Mouse (Mus musculus): Measurements from ENCODE around the gene Miox. TPM values are rescaled to one million over a fixed set of nuclear protein-coding genes. Genes with fewer than 3 reads are reported as not detected.

Gene Miox
- total and polyA plus RNA-seq, 2 experiments from 2014 or later, result not detected

DNA sequence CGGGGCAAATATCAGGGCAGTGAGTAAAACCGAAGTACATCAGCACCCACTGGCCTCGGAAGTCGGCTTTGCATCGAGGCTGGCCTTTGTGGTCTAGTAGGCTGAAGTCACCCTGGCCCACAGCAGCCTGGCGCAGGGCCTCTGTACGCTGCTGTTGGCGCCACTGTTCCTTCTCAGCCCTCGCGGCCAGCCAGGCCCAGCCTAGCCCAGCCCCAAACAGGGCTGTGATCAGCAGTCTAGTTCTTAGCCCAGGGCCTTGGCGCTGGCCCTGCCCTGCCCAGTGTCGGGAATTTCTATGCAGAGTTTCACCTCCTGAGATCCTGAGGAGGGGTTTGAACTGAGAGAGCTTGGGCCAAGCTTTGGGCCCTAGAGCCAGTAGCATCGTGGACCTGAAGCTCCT lies 37.9 kb downstream of the Miox start:
- Histone ChIP-seq H3K36me3 (replicated peaks; ENCODE audit: control insufficient read depth, insufficient read depth, low read length) (peaks cover 51% of the 10 kb centered on the region), H3K9ac (replicated peaks; ENCODE audit: low read depth, low read length) (no peak overlapping the region), H3K27me3 (ENCODE audit: control insufficient read depth, insufficient read depth, low read length) (peaks cover 11% of the 10 kb centered on the region), H3K4me1 (ENCODE audit: control insufficient read depth, insufficient read depth) (peaks cover 8% of the 10 kb centered on the region; the same call in 1 of the 2 replicates), H3K4me2 (ENCODE audit: low read depth, low read length) (no peak overlapping the region), H3K9me3 (replicated peaks; ENCODE audit: control insufficient read depth, low read length) (no peaks in the 10 kb centered on the region), H3K27ac (ENCODE audit: low read depth) (no peak overlapping the region), H3K4me3 (ENCODE audit: low read depth, low read length) (no peak overlapping the region)
- DNase-seq (ENCODE audit: low spot score), result no peak
- ATAC-seq (ENCODE audit: insufficient read depth, low read depth), result no peak
- TF ChIP-seq EP300 (IDR thresholded peaks at IDR 0.05; ENCODE audit: low read depth) (no peak), CTCF (IDR thresholded peaks at IDR 0.05; ENCODE audit: low read depth) (no peak)
- 86% methylated on average over 13 of the region's 13 CpGs for WGBS

DNA sequence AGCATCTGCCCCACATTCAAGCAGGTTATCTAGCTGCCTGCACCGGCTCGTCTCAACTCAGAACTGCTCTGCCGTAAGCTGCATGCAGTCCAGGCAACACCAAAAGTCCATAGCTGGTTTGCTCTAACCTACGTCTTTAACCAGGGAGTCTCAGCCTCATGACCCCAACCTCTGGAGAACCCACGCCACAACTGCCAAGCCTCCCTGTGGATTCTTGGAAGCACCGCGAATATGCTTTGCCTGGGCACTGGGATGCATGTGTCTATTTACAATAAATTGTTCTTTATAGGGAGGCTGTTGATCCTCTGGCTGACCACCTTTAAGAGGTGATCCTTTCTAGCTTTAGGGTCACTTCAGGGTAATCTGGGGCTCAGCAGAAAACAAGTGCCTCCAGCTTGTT lies 38.3 kb downstream of the Miox start:
- ATAC-seq (ENCODE audit: insufficient read depth, low read depth), result no peak
- DNase-seq (ENCODE audit: low spot score), result no peak
- peaks cover 8% of the 10 kb centered on the region; the same call in 1 of the 2 replicates for H3K4me1 ChIP-seq (ENCODE audit: control insufficient read depth, insufficient read depth)
- H3K4me2 ChIP-seq (ENCODE audit: low read depth, low read length), result 0 out of 2 replicates have a peak overlapping the region, but pooled peaks have one; percentile 79
- H3K36me3 ChIP-seq (replicated peaks; ENCODE audit: control insufficient read depth, insufficient read depth, low read length), result peaks cover 47% of the 10 kb centered on the region
- peaks cover 14% of the 10 kb centered on the region for H3K27me3 ChIP-seq (ENCODE audit: control insufficient read depth, insufficient read depth, low read length)
- H3K27ac ChIP-seq (ENCODE audit: low read depth), result peak overlapping the region; percentile 87; the same call in 1 of the 2 replicates
- 83% methylated on average over 7 of the region's 7 CpGs for WGBS
- no peak overlapping the region for H3K4me3 ChIP-seq (ENCODE audit: low read depth, low read length)
- no peaks in the 10 kb centered on the region for H3K9me3 ChIP-seq (replicated peaks; ENCODE audit: control insufficient read depth, low read length)
- TF ChIP-seq EP300 (IDR thresholded peaks at IDR 0.05; ENCODE audit: low read depth) (no peak), CTCF (IDR thresholded peaks at IDR 0.05; ENCODE audit: low read depth) (no peak)
- no peak overlapping the region for H3K9ac ChIP-seq (replicated peaks; ENCODE audit: low read depth, low read length)

DNA sequence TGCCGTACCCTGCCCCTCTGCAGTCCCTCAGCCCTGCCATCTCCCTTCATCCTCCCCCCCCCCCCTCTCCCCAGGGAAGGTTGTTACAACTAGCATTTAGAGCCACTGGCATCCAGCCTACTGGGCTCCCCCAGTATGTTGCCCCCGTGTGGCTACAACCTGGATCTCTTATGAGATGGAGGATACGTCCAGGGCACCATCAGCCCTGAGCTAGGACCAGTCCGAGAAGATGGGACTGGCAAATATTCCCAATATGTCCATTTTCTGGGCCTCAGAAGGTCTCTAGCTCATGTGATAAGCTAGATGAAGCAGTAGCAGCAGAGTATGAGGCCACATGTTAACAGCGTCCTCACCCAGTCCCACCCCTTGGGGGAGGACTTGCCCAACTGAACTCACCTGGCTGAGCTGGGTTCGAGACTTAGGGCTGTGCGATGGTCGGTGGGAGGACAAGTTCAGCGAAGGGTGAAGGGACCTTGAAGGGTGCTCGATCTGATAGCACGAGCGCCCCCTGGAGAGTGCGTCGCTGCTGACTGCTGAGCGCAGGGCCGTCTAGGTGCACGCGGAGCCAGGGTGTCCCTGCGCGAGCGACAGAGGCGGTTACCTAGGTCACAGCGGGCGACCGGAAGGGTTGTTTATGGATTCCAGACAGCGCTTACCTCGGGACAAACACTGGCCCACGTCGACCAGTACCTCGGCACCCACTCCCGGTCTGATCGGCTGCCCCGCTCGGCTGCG lies 39.0 kb downstream of the Miox start:
- Histone ChIP-seq H3K36me3 (replicated peaks; ENCODE audit: control insufficient read depth, insufficient read depth, low read length) (peaks cover 40% of the 10 kb centered on the region), H3K27ac (ENCODE audit: low read depth) (peak overlapping the region; percentile 87), H3K27me3 (ENCODE audit: control insufficient read depth, insufficient read depth, low read length) (peaks cover 20% of the 10 kb centered on the region), H3K4me2 (ENCODE audit: low read depth, low read length) (peak overlapping the region; percentile 79), H3K9ac (replicated peaks; ENCODE audit: low read depth, low read length) (peak overlapping the region; percentile 57), H3K4me3 (ENCODE audit: low read depth, low read length) (peak overlapping the region; percentile 60), H3K9me3 (replicated peaks; ENCODE audit: control insufficient read depth, low read length) (no peaks in the 10 kb centered on the region), H3K4me1 (ENCODE audit: control insufficient read depth, insufficient read depth) (peaks cover 8% of the 10 kb centered on the region; the same call in 1 of the 2 replicates)
- ATAC-seq (ENCODE audit: insufficient read depth, low read depth), result peak; percentile 81
- under 1% methylated on average over 35 of the region's 35 CpGs for WGBS
- no peak for TF ChIP-seq EP300 (IDR thresholded peaks at IDR 0.05; ENCODE audit: low read depth)
- TF ChIP-seq CTCF (IDR thresholded peaks at IDR 0.05; ENCODE audit: low read depth), result peak; percentile 51
- DNase-seq (ENCODE audit: low spot score), result peak; percentile 56

DNA sequence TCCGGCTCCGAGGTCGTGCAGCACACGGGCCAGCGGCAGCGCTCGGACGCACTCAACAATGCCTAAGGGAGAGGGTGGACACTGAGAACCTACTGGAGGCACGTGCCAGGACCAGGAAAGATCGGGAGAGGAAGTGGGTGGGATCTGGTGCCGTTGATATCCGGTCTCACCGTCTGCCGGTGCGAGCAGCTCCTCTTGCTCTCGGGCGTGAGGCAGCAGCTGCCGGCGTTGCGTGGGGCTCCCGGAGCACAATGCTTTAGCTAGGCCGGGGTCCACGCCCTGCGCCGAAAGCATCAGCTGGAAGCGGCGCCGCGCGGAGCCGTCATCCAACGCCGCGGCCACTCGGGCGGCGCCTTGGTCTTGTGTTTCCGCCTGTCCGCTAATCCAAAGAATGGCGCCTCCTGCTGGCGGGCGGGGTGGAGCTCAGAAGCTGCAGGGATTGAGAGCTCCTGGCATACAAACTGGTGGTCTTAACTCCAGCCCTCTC lies 39.6 kb downstream of the Miox start, which contains the start of gene Sco2:
Gene Sco2, minus strand, starts transcription at position 85 of the 487 bp plus-strand sequence.
- H3K27ac ChIP-seq (ENCODE audit: low read depth), result peak within 1 kb of the TSS; percentile 87
- TF ChIP-seq CTCF (IDR thresholded peaks at IDR 0.05; ENCODE audit: low read depth) (peak; percentile 75), EP300 (IDR thresholded peaks at IDR 0.05; ENCODE audit: low read depth) (peak; percentile 80; the same call in 1 of the 2 replicates)
- H3K9me3 ChIP-seq (replicated peaks; ENCODE audit: control insufficient read depth, low read length), result no peaks in the 10 kb centered on the region
- peak within 1 kb of the TSS; percentile 60 for H3K4me3 ChIP-seq (ENCODE audit: low read depth, low read length)
- peaks cover 26% of the 10 kb centered on the region for H3K27me3 ChIP-seq (ENCODE audit: control insufficient read depth, insufficient read depth, low read length)
- H3K4me1 ChIP-seq (ENCODE audit: control insufficient read depth, insufficient read depth), result peaks cover 8% of the 10 kb centered on the region; the same call in 1 of the 2 replicates
- peak within 1 kb of the TSS; percentile 57 for H3K9ac ChIP-seq (replicated peaks; ENCODE audit: low read depth, low read length)
- ATAC-seq (ENCODE audit: insufficient read depth, low read depth), result peak; percentile 81
- peak; percentile 81 for DNase-seq (ENCODE audit: low spot score)
- peak within 1 kb of the TSS; percentile 79 for H3K4me2 ChIP-seq (ENCODE audit: low read depth, low read length)
- 0% methylated on average over 42 of the region's 42 CpGs for WGBS
- H3K36me3 ChIP-seq (replicated peaks; ENCODE audit: control insufficient read depth, insufficient read depth, low read length), result peaks cover 34% of the 10 kb centered on the region

DNA sequence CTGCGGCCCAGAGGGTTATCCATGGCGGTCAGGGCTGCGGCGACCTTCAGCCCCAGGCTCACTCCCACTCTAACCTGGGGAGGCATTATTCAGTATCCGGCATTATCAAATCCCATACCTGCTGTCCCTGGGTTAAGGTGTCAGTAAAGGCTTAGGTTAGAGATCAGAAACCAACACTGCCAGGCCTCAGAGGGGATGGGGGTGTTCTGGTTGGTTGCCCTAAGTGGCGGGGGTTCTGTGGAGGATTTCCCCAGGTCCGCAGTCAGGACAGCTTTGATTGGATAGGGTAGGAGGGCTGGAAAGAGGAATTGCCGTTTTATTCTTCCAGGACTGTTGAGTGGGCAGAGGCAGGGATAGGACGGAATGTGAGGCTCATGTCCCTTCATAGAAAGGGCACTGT lies 40.1 kb downstream of the Miox start:
- Histone ChIP-seq H3K9ac (replicated peaks; ENCODE audit: low read depth, low read length) (peak overlapping the region; percentile 57), H3K36me3 (replicated peaks; ENCODE audit: control insufficient read depth, insufficient read depth, low read length) (peaks cover 29% of the 10 kb centered on the region), H3K4me1 (ENCODE audit: control insufficient read depth, insufficient read depth) (peaks cover 12% of the 10 kb centered on the region; the same call in 1 of the 2 replicates), H3K4me3 (ENCODE audit: low read depth, low read length) (peak overlapping the region; percentile 60), H3K27me3 (ENCODE audit: control insufficient read depth, insufficient read depth, low read length) (peaks cover 32% of the 10 kb centered on the region), H3K4me2 (ENCODE audit: low read depth, low read length) (peak overlapping the region; percentile 79), H3K27ac (ENCODE audit: low read depth) (peak overlapping the region; percentile 87), H3K9me3 (replicated peaks; ENCODE audit: control insufficient read depth, low read length) (no peaks in the 10 kb centered on the region)
- TF ChIP-seq CTCF (IDR thresholded peaks at IDR 0.05; ENCODE audit: low read depth) (no peak), EP300 (IDR thresholded peaks at IDR 0.05; ENCODE audit: low read depth) (no peak)
- 43% methylated on average over 9 of the region's 9 CpGs for WGBS
- no peak for DNase-seq (ENCODE audit: low spot score)
- no peak for ATAC-seq (ENCODE audit: insufficient read depth, low read depth)

Data from heart, postnatal 0 days (tissue).